9 mouse cellular contexts compared by ENCODE assay signal in the genomic region with DNA sequence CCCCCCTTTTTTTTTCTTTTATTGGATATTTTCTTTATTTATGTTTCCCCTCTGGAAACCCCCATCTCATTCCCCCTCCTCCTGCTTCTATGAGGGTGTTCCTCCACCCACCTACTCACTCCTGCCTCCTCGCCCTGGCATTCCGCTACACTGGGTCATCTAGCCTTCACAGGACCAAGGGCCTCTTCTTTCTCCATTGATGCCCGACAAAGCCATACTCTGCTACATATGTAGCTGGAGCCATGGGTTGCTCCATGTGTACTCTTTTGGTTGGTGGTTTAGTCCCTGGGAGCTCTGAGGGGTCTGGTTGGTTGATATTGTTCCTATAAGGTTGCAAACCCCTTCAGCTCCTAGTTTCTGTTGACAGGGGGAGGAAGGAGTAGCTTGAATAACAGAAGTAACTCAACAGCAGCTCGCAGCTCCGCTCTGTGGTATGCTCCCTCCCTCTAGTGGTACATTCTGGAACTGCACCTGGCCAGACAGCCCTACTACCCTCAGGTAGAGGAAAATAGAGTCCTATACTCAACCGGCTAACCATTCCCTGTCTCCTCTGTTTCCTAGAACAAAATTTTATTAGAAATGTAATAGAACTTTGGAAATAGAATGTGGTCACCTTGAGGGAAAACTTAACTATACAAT. TPM values are rescaled to one million over a fixed set of nuclear protein-coding genes. Genes with fewer than 3 reads are reported as not detected.
DNase-seq lines count a peak whose midpoint lies in the region; ATAC-seq and TF ChIP-seq lines count a peak whose summit lies in the region.
"Had no signal": no experiment of that assay in that cellular context is flagged by ENCODE, and none has a peak within 500 bp of the region (broad histone marks: within the 10 kb centered on the region; RNA-seq: fewer than 3 reads in every experiment).

No protein-coding gene starts in this region.

- no peak overlapping the region for H3K4me3 ChIP-seq in G1E (ENCODE audit: low read depth, low read length)
- H3K4me3 ChIP-seq in forebrain, embryonic 16.5 days (replicated peaks; ENCODE audit: low read length), result no peak overlapping the region
- no peak overlapping the region for H3K4me3 ChIP-seq in hindbrain, embryonic 10.5 days
- H3K4me3 ChIP-seq in lung, embryonic 15.5 days, result no peak overlapping the region

- H3K4me1 ChIP-seq in G1E (ENCODE audit: insufficient read depth, low read depth, low read length), result no peaks in the 10 kb centered on the region
- no peaks in the 10 kb centered on the region for H3K4me1 ChIP-seq in forebrain, embryonic 16.5 days (replicated peaks; ENCODE audit: control insufficient read depth, insufficient read depth, low read length)
- H3K4me1 ChIP-seq in hindbrain, embryonic 10.5 days (replicated peaks), result no peaks in the 10 kb centered on the region
- no peaks in the 10 kb centered on the region for H3K4me1 ChIP-seq in lung, embryonic 15.5 days

- ATAC-seq in G1E (ENCODE audit: extremely low read depth, insufficient number of reproducible peaks, low FRiP score, poor library complexity, severe bottlenecking), result no peak
- peak; percentile 97 for ATAC-seq in forebrain, embryonic 16.5 days
- peak; percentile 55; the same call in 1 of the 2 replicates for ATAC-seq in lung, embryonic 15.5 days (ENCODE audit: borderline replicate concordance, extremely low read depth, low FRiP score, low TSS enrichment)

- no peak overlapping the region for H3K9ac ChIP-seq in forebrain, embryonic 16.5 days (replicated peaks; ENCODE audit: low read depth, low read length)
- no peak overlapping the region for H3K9ac ChIP-seq in lung, embryonic 15.5 days

- no peak for DNase-seq in G1E (ENCODE audit: low spot score)
- DNase-seq in cerebellum, adult 11 months, result peak; percentile 51
- peak; percentile 76 for DNase-seq in hindbrain, embryonic 10.5 days (ENCODE audit: low spot score)
- peak; percentile 41 to 86 for DNase-seq in layer of hippocampus, adult 8-10 months (ENCODE audit: low spot score in 2 of 2)
- DNase-seq in ovary, postnatal 14 days (ENCODE audit: low spot score), result peak; percentile 82
- DNase-seq in thymus, postnatal 14 days, result peak; percentile 79

- H3K9me3 ChIP-seq in G1E (replicated peaks), result no peaks in the 10 kb centered on the region
- H3K9me3 ChIP-seq in forebrain, embryonic 16.5 days (ENCODE audit: control insufficient read depth, low read length), result no peaks in the 10 kb centered on the region
- H3K9me3 ChIP-seq in hindbrain, embryonic 10.5 days, result no peaks in the 10 kb centered on the region
- no peaks in the 10 kb centered on the region for H3K9me3 ChIP-seq in lung, embryonic 15.5 days

- H3K27ac ChIP-seq in forebrain, embryonic 16.5 days (ENCODE audit: low read length), result no peak overlapping the region
- no peak overlapping the region for H3K27ac ChIP-seq in hindbrain, embryonic 10.5 days
- no peak overlapping the region for H3K27ac ChIP-seq in lung, embryonic 15.5 days
- H3K27ac ChIP-seq: macrophage had no signal

- TF ChIP-seq CTCF in G1E (IDR thresholded peaks at IDR 0.05; ENCODE audit: low read depth, low read length), result peak; percentile 81

- H3K27me3 ChIP-seq in G1E (ENCODE audit: insufficient read depth, low read length), result no peaks in the 10 kb centered on the region
- no peaks in the 10 kb centered on the region for H3K27me3 ChIP-seq in forebrain, embryonic 16.5 days (replicated peaks; ENCODE audit: control insufficient read depth, insufficient read depth, low read length)
- H3K27me3 ChIP-seq in hindbrain, embryonic 10.5 days (ENCODE audit: insufficient read depth, poor library complexity, severe bottlenecking), result no peaks in the 10 kb centered on the region
- no peaks in the 10 kb centered on the region for H3K27me3 ChIP-seq in lung, embryonic 15.5 days

- no peak overlapping the region for H3K4me2 ChIP-seq in forebrain, embryonic 16.5 days (ENCODE audit: low read length)
- H3K4me2 ChIP-seq in lung, embryonic 15.5 days, result no peak overlapping the region

- 53% methylated on average over 6 of the region's 6 CpGs for WGBS in forebrain, embryonic 16.5 days
- 54% methylated on average over 6 of the region's 6 CpGs for WGBS in hindbrain, embryonic 10.5 days
- 49% methylated on average over 6 of the region's 6 CpGs for WGBS in lung, embryonic 15.5 days

- H3K36me3 ChIP-seq in G1E (replicated peaks), result no peaks in the 10 kb centered on the region
- no peaks in the 10 kb centered on the region for H3K36me3 ChIP-seq in forebrain, embryonic 16.5 days (ENCODE audit: control insufficient read depth, insufficient read depth)
- H3K36me3 ChIP-seq in hindbrain, embryonic 10.5 days, result no peaks in the 10 kb centered on the region
- H3K36me3 ChIP-seq in lung, embryonic 15.5 days, result no peaks in the 10 kb centered on the region

RNA-seq across cellular contexts. Expression of gene Gja1, which starts 38.2 kb away (rescaled TPM):
- not detected in 2 replicates for total RNA-seq in G1E (2014; fragmentation: Nextera tagmentation)
- 0.05 and 0.12 TPM in 2 replicates for total RNA-seq in G1E (2017)
- not detected in 2 replicates for polyA plus RNA-seq in G1E (2012)
- polyA plus RNA-seq in forebrain, embryonic 16.5 days (2015; fragmentation: Nextera tagmentation; extraction: Ambion mirVana), result 82.5 and 126 TPM in 2 replicates
- polyA plus RNA-seq in hindbrain, embryonic 10.5 days (2016; fragmentation: Nextera tagmentation; extraction: Ambion mirVana), result 103 and 147 TPM in 2 replicates
- total RNA-seq in layer of hippocampus, adult 8-10 months (2022), result 100 to 1,000 TPM; 241 to 286 (median 265) TPM
- polyA plus RNA-seq in lung, embryonic 15.5 days (2015; fragmentation: Nextera tagmentation; extraction: Ambion mirVana), result 88.7 and 93.8 TPM in 2 replicates

Comparison
In these comparisons a context has a peak if more than half of its experiments do, and no peak if none do; other contexts are left out.
1. RNA of gene Gja1, which starts 38.2 kb away (polyA plus RNA-seq): 103 to 147 TPM in hindbrain, embryonic 10.5 days, 88.7 to 93.8 TPM in lung, embryonic 15.5 days and 82.5 to 126 TPM in forebrain, embryonic 16.5 days; not detected in G1E; every median in the first group is over 10 times any median in the second.